Mouse (Mus musculus): ENCODE data around the gene Rhox11.

DNA sequence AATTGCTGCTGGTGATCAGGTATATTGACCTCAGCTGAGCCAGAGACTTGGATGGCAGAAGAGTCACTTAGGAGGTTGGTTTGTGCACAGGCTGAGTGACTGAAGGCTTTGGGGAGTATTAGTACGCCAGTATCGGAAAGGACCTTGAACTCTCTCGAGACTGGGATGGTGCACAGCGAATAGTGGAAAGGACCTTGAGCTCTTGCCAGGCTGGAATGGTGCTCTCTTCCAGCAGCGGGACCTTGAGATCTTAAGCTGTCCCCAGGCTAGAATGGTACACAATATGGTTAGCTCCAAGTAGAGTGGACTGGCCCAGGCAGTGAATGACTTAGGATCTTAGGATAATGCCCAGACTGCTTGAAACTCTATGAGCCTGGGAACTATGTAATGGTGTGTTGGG is 45.3 kb downstream of the Rhox11 start:
- TF ChIP-seq CTCF (IDR thresholded peaks at IDR 0.05) = no peak
- TF ChIP-seq POLR2A (IDR thresholded peaks at IDR 0.05; ENCODE audit: insufficient read depth, low read depth, low read length) = no peak
- TF ChIP-seq EP300 (IDR thresholded peaks at IDR 0.05; ENCODE audit: insufficient read depth, low read depth, low read length) = no peak

All from heart, adult 2 months (tissue).